Mouse (Mus musculus) cortical plate, adult 2 months (tissue): ENCODE data around the gene Tex29. TPM values are rescaled to one million over a fixed set of nuclear protein-coding genes. Genes with fewer than 3 reads are reported as not detected.
"Not testable (repeated sequence)": the region's sequence is repeated elsewhere in the genome, so short reads cannot be mapped to it uniquely, and the experiment has no call there.

Source experiments
- H3K27ac ChIP-seq: fragments of 200-500 bp; 2 replicates; pipeline ENCODE4 v1.5.1; 2012; ENCODE audit warnings: low read length, control low read depth, inconsistent platforms; ENCODE audit not compliant: insufficient read depth
- H3K4me1 ChIP-seq: fragments of 200-500 bp; 2 replicates; pipeline ENCODE4 v1.6.1; 2011; ENCODE audit warnings: low read length; ENCODE audit not compliant: control insufficient read depth, insufficient read depth
- H3K4me3 ChIP-seq: fragments of 200-500 bp; 2 replicates; pipeline ENCODE4 v1.5.1; 2011; ENCODE audit warnings: mild to moderate bottlenecking, low read length, control low read depth; ENCODE audit not compliant: insufficient read depth
- CTCF ChIP-seq: fragments of 200-500 bp; IDR thresholded peaks from 2 replicates; pipeline ENCODE4 v1.5.1; 2011; ENCODE audit warnings: mild to moderate bottlenecking, control low read depth, low read length; ENCODE audit not compliant: insufficient read depth; ENCODE audit errors: extremely low read depth
- POLR2A ChIP-seq: fragments of 200-500 bp; IDR thresholded peaks from 2 replicates; pipeline ENCODE4 v1.6.1; 2011; ENCODE audit warnings: mild to moderate bottlenecking, low read length, control low read depth; ENCODE audit not compliant: insufficient read depth; ENCODE audit errors: extremely low read depth
- polyA plus RNA-seq: library from polyadenylated mRNA; depleted of rRNA; stranded (reverse); fragments of >200 nt; gene quantifications from 2 replicates; pipeline ENCODE4 v1.2.3, GENCODE M21; 2012

Gene Tex29
- polyA plus RNA-seq, 1 experiment, result not detected

DNA sequence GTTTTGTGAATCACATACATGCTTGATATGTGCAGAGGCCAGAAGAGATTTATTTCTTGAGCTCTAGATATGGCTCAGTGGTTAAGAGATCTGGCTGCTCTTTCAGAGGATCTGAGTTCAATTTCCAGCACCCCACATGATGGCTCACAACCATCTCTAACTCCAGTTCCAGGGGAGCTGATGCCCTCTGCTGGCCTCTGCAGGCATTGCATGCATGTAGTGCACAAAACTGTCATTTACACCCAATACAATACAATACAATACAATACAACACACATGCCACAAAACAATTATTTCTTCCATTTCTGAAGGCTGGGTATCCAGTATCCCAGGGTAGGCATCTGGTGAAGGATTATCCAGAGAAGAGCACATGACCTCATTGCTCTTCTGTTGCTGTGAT is 27.6 kb downstream of the Tex29 start:
- no peak overlapping the region for H3K4me3 ChIP-seq
- TF ChIP-seq CTCF (no peak), POLR2A (no peak)
- no peaks in the 10 kb centered on the region for H3K4me1 ChIP-seq
- H3K27ac ChIP-seq, result no peak overlapping the region

DNA sequence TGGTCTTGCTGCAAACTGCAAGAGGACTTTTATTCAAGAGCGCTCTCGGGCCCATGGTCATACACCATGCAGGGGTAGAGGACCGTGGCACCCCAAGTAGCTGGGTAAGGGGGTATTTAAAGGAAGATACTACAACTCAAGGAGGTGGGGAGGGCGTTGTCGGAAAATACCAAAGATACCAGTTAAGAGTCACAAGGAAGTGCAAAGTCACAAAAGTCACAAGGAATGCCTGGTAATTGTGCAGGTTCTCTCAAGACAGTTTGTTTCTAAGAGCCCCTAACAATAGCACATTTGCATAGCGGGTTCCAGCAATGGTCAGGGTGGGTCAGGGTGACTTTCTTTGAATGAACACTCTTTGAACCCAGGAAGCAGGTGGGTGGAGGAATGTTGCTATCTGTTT is 34.0 kb downstream of the Tex29 start:
- not testable (repeated sequence) for H3K27ac ChIP-seq

DNA sequence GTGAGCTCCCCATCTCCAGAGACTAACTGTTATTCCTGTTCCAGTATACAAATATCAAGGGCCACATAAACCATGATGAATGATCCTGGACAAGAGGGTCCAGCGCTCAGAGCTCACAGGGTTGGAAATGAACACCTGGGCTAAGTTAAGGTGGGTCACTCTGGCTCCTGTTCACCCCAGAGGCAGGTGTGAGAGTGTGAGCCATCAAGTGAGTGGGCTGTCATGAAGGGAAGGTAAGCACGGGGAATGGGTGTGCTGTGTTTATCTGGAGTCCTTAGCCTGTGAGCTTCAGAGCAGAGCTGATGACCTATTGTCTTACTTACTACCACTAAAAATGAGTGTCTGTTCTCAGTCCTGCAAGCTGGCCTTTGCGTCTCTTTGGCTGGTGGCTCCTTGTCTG is 44.4 kb downstream of the Tex29 start:
- Histone ChIP-seq H3K27ac (no peak overlapping the region), H3K4me3 (no peak overlapping the region), H3K4me1 (no peaks in the 10 kb centered on the region)
- no peak for TF ChIP-seq POLR2A
- no peak for TF ChIP-seq CTCF

More for the DNA sequence above, 34.0 kb downstream of the Tex29 start:
- H3K4me1 ChIP-seq, H3K4me3 ChIP-seq: not testable (repeated sequence)

GRCm38 (mm10) chr8:11885881-11886699 is 45.8 kb downstream of the Tex29 start:
- H3K4me3 ChIP-seq, result no peak overlapping the region
- no peak for TF ChIP-seq CTCF
- no peak for TF ChIP-seq POLR2A
- H3K27ac ChIP-seq, result no peak overlapping the region
- no peaks in the 10 kb centered on the region for H3K4me1 ChIP-seq

DNA sequence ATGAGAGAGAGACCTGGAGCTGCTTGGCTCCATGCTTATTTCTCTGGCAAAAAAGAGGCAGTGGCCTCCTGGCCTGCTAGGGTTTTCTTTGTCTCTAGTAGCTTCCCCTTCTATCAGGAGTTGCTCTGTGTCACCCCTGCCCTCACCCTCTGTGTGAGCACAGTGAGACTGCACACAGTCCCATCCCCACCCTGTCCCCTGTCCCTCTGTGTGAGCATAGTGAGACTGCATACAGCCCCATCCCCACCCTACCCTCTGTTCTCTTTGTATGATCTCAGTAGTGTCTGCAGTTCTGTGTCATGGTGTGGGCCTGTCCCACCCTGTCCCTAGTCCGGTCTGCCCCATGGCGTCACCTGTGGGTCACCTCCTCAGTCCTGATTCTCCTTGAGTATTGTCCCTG is 46.5 kb downstream of the Tex29 start:
- no peak for TF ChIP-seq POLR2A
- no peak for TF ChIP-seq CTCF
- Histone ChIP-seq H3K4me3 (no peak overlapping the region), H3K4me1 (no peaks in the 10 kb centered on the region), H3K27ac (no peak overlapping the region)

GRCm38 (mm10) chr8:11889156-11890018 is 49.1 kb downstream of the Tex29 start:
- Histone ChIP-seq H3K27ac (no peak overlapping the region), H3K4me1 (no peaks in the 10 kb centered on the region), H3K4me3 (no peak overlapping the region)
- TF ChIP-seq POLR2A, result no peak
- no peak for TF ChIP-seq CTCF

GRCm38 (mm10) chr8:11892756-11893155 is 52.5 kb downstream of the Tex29 start:
- Histone ChIP-seq H3K4me3 (no peak overlapping the region), H3K27ac (no peak overlapping the region), H3K4me1 (no peaks in the 10 kb centered on the region)
- TF ChIP-seq CTCF (no peak), POLR2A (no peak)

DNA sequence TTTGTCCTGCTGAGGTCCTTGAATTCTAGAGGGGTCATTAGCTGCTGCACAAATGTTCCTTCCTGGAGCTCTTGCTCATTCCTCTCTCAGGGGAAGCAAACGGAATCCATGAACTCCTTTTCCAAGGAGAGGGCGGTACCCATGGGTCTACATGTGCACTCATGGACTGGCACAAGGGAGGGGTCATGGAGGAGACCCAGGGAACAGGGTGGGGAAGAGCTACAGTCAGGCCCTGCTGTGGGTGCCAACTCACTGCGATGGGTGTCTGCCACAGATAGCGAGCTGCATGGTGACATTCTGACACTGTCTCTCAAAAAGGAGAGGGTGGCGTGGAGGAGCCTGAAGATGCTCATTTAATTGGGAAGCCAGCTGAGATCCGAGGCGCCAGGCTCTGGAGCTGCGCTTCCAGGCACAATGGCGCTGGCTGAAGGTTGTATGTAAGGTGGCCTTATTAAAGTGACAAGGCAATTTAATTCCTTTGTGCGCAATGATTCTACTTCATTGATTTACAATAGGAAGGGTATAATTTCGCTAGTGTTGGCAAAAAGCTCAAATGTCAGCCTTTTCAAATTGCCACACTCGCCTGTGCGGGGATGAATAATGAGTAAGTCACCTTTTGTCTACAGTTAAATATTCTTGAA is 55.9 kb downstream of the Tex29 start:
- Histone ChIP-seq H3K4me3 (no peak overlapping the region), H3K4me1 (no peaks in the 10 kb centered on the region), H3K27ac (no peak overlapping the region)
- TF ChIP-seq POLR2A, result no peak
- TF ChIP-seq CTCF, result no peak

DNA sequence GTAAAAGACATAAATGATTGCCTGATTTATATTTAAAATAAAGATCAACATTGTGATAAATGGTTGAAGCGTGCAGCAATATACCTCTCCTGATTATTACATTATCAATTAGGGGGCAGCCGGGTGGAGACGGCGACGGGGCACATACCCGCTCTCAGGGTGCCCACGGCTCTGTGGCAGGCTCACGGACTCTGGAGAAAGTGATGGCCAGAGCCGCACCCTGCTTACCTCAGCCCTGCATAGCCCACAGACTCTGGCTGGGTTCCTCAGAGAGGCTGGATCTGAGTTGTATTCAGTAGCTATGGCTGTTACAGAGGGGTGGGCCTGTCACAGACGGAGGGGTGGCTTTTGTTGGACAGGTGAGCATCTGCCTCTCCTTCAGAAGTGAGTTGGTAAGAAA is 56.4 kb downstream of the Tex29 start:
- Histone ChIP-seq H3K27ac (no peak overlapping the region), H3K4me3 (no peak overlapping the region), H3K4me1 (no peaks in the 10 kb centered on the region)
- TF ChIP-seq POLR2A (no peak), CTCF (no peak)
